ENCODE assay signal across 13 mouse cellular contexts in genomic region chr2:72855276-72855970, GRCm38 (mm10).
DNase-seq lines count a peak whose midpoint lies in the region; ATAC-seq and TF ChIP-seq lines count a peak whose summit lies in the region.
"Had no signal": no experiment of that assay in that cellular context is flagged by ENCODE, and none has a peak within 500 bp of the region (broad histone marks: within the 10 kb centered on the region; RNA-seq: fewer than 3 reads in every experiment).

No protein-coding gene starts in this region.

- H3K9ac ChIP-seq in midbrain, postnatal 0 days (replicated peaks; ENCODE audit: low read length, poor library complexity, severe bottlenecking), result no peak overlapping the region

- peak; percentile 6 for DNase-seq in frontal cortex, postnatal 36 days (ENCODE audit: low spot score in 2 of 2)
- peak; percentile 51 for DNase-seq in midbrain, postnatal 0 days (ENCODE audit: low spot score)
- no peak for DNase-seq in midbrain, embryonic 10.5 days (ENCODE audit: low spot score)
- DNase-seq in thymus, postnatal 0 days (ENCODE audit: low spot score), result peak; percentile 40
- no peak for DNase-seq in embryo, embryonic 9.5 days (ENCODE audit: extremely low spot score)
- DNase-seq: cerebellum, adult 11 months; gastrocnemius, postnatal 25 days; heart, postnatal 36 days; kidney, adult 9 months; lung, adult 18-20 months had no signal

- WGBS in midbrain, postnatal 0 days, result 77% methylated on average over 11 of the region's 11 CpGs
- 92% methylated on average over 11 of the region's 11 CpGs for WGBS in midbrain, embryonic 10.5 days

- no peaks in the 10 kb centered on the region for H3K36me3 ChIP-seq in midbrain, postnatal 0 days (ENCODE audit: insufficient read depth, low read length)
- H3K36me3 ChIP-seq in midbrain, embryonic 10.5 days, result no peaks in the 10 kb centered on the region

- TF ChIP-seq CTCF in midbrain, postnatal 0 days (IDR thresholded peaks at IDR 0.05), result no peak

- H3K27ac ChIP-seq in midbrain, postnatal 0 days (ENCODE audit: low read depth, low read length), result no peak overlapping the region
- no peak overlapping the region for H3K27ac ChIP-seq in midbrain, embryonic 10.5 days (replicated peaks)

- no peak for ATAC-seq in frontal cortex, adult (ENCODE audit: low TSS enrichment)
- ATAC-seq in midbrain, postnatal 0 days (ENCODE audit: low FRiP score), result no peak
- peak; percentile 64 for ATAC-seq in activated CD4-positive, CD25-positive, alpha-beta regulatory T cell, adult 4 months
- ATAC-seq in monocyte, adult 5-6 weeks (replicated peaks; ENCODE audit: insufficient number of reproducible peaks, low FRiP score, low TSS enrichment, poor library complexity, severe bottlenecking), result no peak

- no peaks in the 10 kb centered on the region for H3K4me1 ChIP-seq in midbrain, postnatal 0 days (ENCODE audit: insufficient read depth, low read length)
- peaks cover 11% of the 10 kb centered on the region for H3K4me1 ChIP-seq in midbrain, embryonic 10.5 days

- no peaks in the 10 kb centered on the region for H3K9me3 ChIP-seq in midbrain, postnatal 0 days (ENCODE audit: low read length)
- H3K9me3 ChIP-seq in midbrain, embryonic 10.5 days (replicated peaks), result no peaks in the 10 kb centered on the region

- no peak overlapping the region for H3K4me3 ChIP-seq in midbrain, postnatal 0 days (ENCODE audit: low read depth, low read length)
- H3K4me3 ChIP-seq in midbrain, embryonic 10.5 days, result no peak overlapping the region

- no peak overlapping the region for H3K4me2 ChIP-seq in midbrain, postnatal 0 days (ENCODE audit: low read depth, low read length, poor library complexity, severe bottlenecking)

- no peaks in the 10 kb centered on the region for H3K27me3 ChIP-seq in midbrain, postnatal 0 days (ENCODE audit: insufficient read depth, low read length)
- no peaks in the 10 kb centered on the region for H3K27me3 ChIP-seq in midbrain, embryonic 10.5 days (ENCODE audit: low read depth, poor library complexity, severe bottlenecking)

Comparison
In these comparisons a context has a peak if more than half of its experiments do, and no peak if none do; other contexts are left out.
1. DNase-seq: peak in frontal cortex, postnatal 36 days (2 of 2), midbrain, postnatal 0 days (single experiment) and thymus, postnatal 0 days (single experiment); none in midbrain, embryonic 10.5 days (single experiment) and embryo, embryonic 9.5 days (single experiment).